19 mouse cellular contexts compared by ENCODE assay signal in genomic region chr12:70018153-70018552, GRCm38 (mm10). TPM values are rescaled to one million over a fixed set of nuclear protein-coding genes. Genes with fewer than 3 reads are reported as not detected.
DNase-seq lines count a peak whose midpoint lies in the region; ATAC-seq lines count a peak whose summit lies in the region.
"Had no signal": no experiment of that assay in that cellular context is flagged by ENCODE, and none has a peak within 500 bp of the region (broad histone marks: within the 10 kb centered on the region; RNA-seq: fewer than 3 reads in every experiment).

No protein-coding gene starts in this region.

- peak; percentile 98 for ATAC-seq in inflammation-experienced regulatory T-cells, adult 6 months
- ATAC-seq: forebrain, embryonic 16.5 days; liver, embryonic 12.5 days had no signal

- peak; percentile 55 for DNase-seq in CD4-positive helper T cell, adult 2 months (ENCODE audit: low read depth, low spot score)
- DNase-seq in MEL-GATA-1-ER (ENCODE audit: extremely low read depth, low read depth) (peak; percentile 9), adipocyte (ENCODE audit: low spot score) (no peak)
- DNase-seq in thymus, postnatal 25 days: peak; percentile 47
- no peak for DNase-seq in layer of hippocampus, adult 18-20 months (ENCODE audit: low spot score in 2 of 2)
- no peak for DNase-seq in layer of hippocampus, postnatal 36 days
- DNase-seq: adrenal gland, adult 2 months; cerebellum, postnatal 14 days; embryo, embryonic 11 days; gastrocnemius, postnatal 25 days; kidney, adult 8-10 months; kidney, postnatal 36 days; layer of hippocampus, adult 9-11 months; lung, adult 2 months; lung, postnatal 4 days; right cerebral cortex, adult 18-20 months had no signal

RNA-seq across cellular contexts. Expression of gene Sav1, which starts 31.4 kb away (rescaled TPM):
- 1 to 10 TPM; 2.9 to 3.5 (median 3.3) TPM for polyA plus RNA-seq in inflammation-experienced regulatory T-cells, adult 6 months (2017; shearing (Covaris generic))
- total RNA-seq in layer of hippocampus, adult 18-20 months (2021): 10 to 100 TPM; 15.7 to 16.4 TPM
- 10 to 100 TPM; 16.6 to 19.3 TPM for total RNA-seq in layer of hippocampus, postnatal 36 days (2021)

Comparison
In these comparisons a context has a peak if more than half of its experiments do, and no peak if none do; other contexts are left out.
1. DNase-seq: peak in CD4-positive helper T cell, adult 2 months (single experiment), MEL-GATA-1-ER (single experiment) and thymus, postnatal 25 days (single experiment); none in layer of hippocampus, adult 18-20 months (0 of 2), adipocyte (single experiment) and layer of hippocampus, postnatal 36 days (0 of 2).